Mouse (Mus musculus): ENCODE measurements around the gene Fam124b.

Fam124b gene

DNA sequence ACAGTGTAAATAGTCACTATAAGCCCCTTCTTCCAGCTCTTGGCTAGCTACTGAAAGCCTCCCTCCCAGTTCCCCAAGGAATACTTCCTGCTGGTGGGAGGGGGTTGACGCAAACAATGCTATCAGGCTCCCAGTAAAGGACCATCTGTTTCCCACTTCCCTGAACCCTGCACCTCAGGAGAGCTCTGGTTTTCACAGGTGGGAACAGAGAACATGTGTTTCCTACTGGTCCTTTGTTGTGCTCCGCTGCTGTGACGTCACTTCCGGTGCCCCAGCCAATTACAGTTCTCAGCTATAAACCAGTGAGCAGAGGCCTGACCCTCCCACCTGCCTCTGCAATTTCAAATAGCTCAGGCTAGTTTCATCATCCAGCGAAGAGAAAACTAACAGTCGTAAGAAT, at the start of gene Fam124b:
Gene Fam124b, minus strand, starts transcription at position 206 of the 400 bp plus-strand sequence.
- DNase-seq (ENCODE audit: low spot score): no peak

- peak; percentile 16 for DNase-seq (ENCODE audit: low spot score)
Measured at GRCm38 (mm10) chr1:80260443-80260842, 42.2 kb upstream of the Fam124b start.

DNA sequence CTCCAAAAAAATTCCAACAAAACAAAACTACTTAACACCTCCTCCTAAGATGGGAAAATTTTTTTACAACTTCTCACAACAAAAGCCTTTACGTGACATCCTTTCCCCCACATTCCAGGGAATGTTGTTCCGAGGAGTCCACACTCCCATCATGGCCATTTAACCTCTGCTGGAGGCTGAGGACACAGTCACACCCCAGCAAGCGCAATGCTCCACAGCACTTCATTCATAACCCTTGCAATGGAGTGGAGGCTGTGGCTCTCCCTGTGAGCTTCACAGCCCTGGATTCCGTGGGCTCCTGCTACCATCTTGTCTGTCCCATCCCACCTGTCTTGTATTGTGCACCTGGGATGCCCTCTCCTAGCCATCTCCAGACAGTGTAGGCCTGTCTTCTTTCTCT, 40.4 kb upstream of the Fam124b start:
- no peak for DNase-seq (ENCODE audit: low spot score)

GRCm38 (mm10) chr1:80253309-80253708, 35.0 kb upstream of the Fam124b start:
- DNase-seq (ENCODE audit: low spot score): no peak

DNA sequence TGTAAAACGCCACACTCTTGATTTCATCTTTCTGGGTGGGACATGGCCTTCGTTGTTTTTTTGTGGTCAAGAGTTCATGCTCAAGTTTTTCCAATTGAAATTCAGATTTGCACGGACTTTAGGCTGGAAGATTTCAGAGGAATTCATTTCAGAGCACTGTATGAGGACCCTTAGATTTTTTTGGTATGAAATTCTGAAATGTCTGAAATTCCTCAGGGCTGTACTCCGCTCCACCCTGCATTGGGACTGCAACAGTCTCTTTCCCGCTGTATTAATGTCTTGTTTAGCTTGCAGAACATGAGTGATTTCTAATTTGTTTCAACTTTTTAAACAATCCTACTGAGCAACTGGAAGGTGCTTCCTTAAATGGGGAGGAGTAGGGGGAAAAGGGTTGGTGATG, 32.0 kb upstream of the Fam124b start:
- no peak for DNase-seq (ENCODE audit: low spot score)

GRCm38 (mm10) chr1:80247131-80247530, 28.9 kb upstream of the Fam124b start:
- DNase-seq (ENCODE audit: low spot score): no peak

GRCm38 (mm10) chr1:80244123-80244522, 25.9 kb upstream of the Fam124b start:
- DNase-seq (ENCODE audit: low spot score): no peak

GRCm38 (mm10) chr1:80241579-80241978, 23.3 kb upstream of the Fam124b start:
- DNase-seq (ENCODE audit: low spot score): no peak

DNA sequence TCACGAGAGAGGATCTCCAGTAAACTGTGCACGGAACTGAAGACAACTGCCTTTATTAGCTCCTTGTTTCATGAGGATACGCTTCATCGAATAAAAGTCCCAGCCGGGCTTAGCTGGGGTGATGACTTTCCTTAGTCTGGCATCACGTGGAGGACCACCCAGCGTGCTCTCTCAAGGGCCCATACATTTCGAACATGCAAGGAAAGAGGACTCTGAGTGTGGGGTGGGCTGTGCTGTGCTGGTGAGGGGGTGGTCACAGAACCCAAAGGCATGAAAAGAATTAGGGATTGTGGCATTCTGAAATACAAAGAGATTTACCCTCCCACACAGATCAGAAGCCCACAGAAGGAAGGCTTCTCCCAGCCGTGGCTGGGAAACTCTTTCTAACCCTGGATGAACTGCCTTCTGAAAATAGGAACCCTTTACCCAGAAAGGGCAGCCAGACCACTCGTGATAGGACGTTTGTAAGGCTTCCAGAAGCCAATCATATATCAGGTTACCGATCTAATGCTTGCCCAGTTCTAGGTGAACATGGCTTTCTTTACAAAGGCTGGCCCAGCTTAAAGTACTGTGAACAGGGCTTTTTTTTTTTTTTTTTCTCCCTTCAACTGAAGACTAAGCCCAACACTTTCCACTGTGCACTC, 21.9 kb upstream of the Fam124b start:
- DNase-seq (ENCODE audit: low spot score): no peak

DNA sequence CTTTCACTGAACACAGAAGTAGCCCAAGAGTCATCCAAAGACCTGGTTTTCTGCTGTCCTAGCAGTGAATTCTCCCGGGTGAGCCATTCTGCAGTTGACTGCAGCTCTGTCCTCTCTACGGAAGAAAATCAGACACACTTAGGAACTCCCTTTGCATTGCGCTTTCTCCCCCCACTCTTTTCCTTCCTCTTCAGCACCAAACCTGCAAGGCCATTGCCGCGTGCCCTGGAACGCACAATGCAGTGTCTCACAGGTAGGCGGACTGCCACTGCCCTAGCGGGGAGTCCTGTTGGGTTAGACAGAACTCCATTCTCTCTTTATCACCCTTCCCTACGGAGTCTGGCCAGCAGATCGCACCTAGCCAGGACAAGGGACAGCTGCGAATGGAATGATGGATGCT, 21.2 kb upstream of the Fam124b start:
- DNase-seq (ENCODE audit: low spot score): no peak

GRCm38 (mm10) chr1:80236951-80237702, 18.9 kb upstream of the Fam124b start:
- no peak for DNase-seq (ENCODE audit: low spot score)

- DNase-seq (ENCODE audit: low spot score): no peak
Measured at GRCm38 (mm10) chr1:80236126-80236525, 17.9 kb upstream of the Fam124b start.

DNA sequence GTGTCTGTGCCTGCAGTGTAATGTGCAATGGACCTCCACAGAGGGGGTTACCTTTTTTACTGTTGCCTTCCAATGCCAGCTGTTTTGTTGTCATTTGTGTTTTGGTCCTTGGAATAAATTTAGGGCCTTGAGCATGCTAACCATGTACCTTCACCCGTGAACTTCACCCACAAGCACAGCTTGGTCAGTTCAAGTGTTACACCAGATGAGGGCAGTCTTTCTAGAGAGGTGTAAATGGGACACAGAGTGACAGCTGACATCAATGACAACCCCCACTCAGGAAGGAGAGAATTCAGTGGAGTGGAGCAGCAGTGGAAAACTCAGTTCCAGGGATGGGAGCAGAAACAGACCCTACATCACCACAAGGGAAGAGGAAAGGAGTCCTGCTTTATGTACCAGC, 12.3 kb upstream of the Fam124b start:
- no peak for DNase-seq (ENCODE audit: low spot score)

- DNase-seq (ENCODE audit: low spot score): no peak
Measured at GRCm38 (mm10) chr1:80224839-80225412, 6.7 kb upstream of the Fam124b start.

DNA sequence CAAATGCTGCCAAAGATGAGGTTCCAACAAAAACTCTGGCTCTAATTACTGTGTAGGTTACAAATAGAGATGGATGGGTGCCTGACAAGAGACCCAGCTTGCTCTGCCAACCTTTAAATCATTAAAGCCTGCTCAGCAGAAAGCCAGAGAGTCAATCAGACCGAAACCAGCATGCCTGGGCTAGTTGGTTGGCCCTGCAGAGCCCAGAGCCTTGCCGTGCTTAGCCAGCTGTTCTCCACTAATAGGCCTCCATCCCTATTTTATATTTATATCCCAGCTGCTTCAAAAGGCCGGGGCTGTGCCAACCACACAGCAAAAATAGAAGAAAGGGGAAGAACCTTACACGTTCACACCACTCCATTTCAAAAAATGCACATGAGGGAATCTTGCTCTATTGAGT, 2.9 kb upstream of the Fam124b start:
- DNase-seq (ENCODE audit: low spot score): peak; percentile 15

- DNase-seq (ENCODE audit: low spot score): no peak
Measured at GRCm38 (mm10) chr1:80213826-80214225, 4.4 kb downstream of the Fam124b start.

- no peak for DNase-seq (ENCODE audit: low spot score)
Measured at GRCm38 (mm10) chr1:80213146-80213545, 5.1 kb downstream of the Fam124b start.

- no peak for DNase-seq (ENCODE audit: low spot score)
Measured at GRCm38 (mm10) chr1:80202314-80202713, 16.0 kb downstream of the Fam124b start.

DNA sequence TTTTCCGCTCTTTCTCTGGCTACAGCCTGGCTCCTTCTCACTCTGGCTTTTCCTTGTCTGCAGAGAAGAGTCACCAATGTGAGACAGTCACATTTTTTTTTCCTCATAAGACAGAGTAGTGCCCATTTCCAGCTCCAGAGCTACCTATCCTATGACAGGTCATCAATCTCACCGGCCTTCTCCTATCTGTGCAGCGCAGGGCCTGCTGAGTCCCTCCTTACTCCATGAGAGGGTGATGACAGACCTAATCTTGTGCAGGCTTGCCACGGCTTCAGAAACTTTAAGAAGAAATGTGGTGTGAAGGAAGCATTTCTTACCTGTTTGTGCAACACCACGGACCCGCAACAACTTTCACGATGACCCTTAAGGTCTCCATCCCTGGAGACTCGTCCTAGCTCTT, 25.4 kb downstream of the Fam124b start:
- no peak for DNase-seq (ENCODE audit: low spot score)

- DNase-seq (ENCODE audit: low spot score): no peak
Measured at GRCm38 (mm10) chr1:80181414-80181805, 36.9 kb downstream of the Fam124b start.

GRCm38 (mm10) chr1:80180767-80181413, 37.4 kb downstream of the Fam124b start:
- DNase-seq (ENCODE audit: low spot score): peak; percentile 71

DNA sequence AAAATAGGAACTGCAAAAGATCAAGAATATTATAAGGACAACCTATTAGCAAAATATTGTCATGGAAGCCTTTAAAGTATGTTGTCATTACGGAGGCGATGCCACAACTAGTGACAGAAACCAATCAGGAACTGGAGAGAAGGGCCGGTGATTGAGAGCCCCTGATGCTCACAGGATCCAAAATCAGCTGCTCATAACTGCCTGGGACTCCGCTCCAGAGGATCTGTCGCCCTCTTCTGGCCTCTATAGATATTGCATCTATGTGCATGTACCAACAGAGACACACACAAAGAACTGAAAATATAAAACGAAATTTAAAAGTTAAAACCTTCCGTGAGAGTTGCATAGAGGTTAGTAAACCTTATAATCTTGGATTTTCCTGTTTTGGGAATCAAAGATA, 38.1 kb downstream of the Fam124b start:
- DNase-seq (ENCODE audit: low spot score): no peak
